Mouse (Mus musculus) CH12.LX (cell line): ENCODE data around the gene Gipc2.

ENCODE experiments used
- CHD2 ChIP-seq: IDR thresholded peaks from 2 replicates; pipeline ENCODE4 v1.6.1; 2011; ENCODE audit warnings: low read length, improper control_type of control experiment
- CTCF ChIP-seq, 2 experiments: IDR thresholded peaks in 1 of 2; conservative IDR thresholded peaks in 1 of 2; 2 replicates each; pipeline ENCODE4 v1.5.1; 2011 to 2012; ENCODE audit warnings: low read depth in 2 of 2, low read length in 2 of 2, improper control_type of control experiment in 1 of 2, inconsistent platforms in 1 of 2, mild to moderate bottlenecking in 1 of 2, moderate library complexity in 1 of 2
- HCFC1 ChIP-seq: IDR thresholded peaks from 2 replicates; pipeline ENCODE4 v1.6.1; 2012; ENCODE audit warnings: low read depth, mild to moderate bottlenecking, inconsistent platforms, low read length, improper control_type of control experiment
- JUND ChIP-seq: conservative IDR thresholded peaks from 2 replicates; pipeline ENCODE4 v1.6.1; 2011; ENCODE audit warnings: low read depth, low read length, improper control_type of control experiment
- MAX ChIP-seq: IDR thresholded peaks from 2 replicates; pipeline ENCODE4 v1.6.1; 2011; ENCODE audit warnings: low read length, improper control_type of control experiment
- MYC ChIP-seq: IDR thresholded peaks from 2 replicates; pipeline ENCODE4 v1.6.1; 2011; ENCODE audit warnings: low read depth, mild to moderate bottlenecking, improper control_type of control experiment, low read length
- POLR2AphosphoS2 ChIP-seq: IDR thresholded peaks from 2 replicates; pipeline ENCODE4 v1.6.1; 2011; ENCODE audit warnings: low read depth, low read length, improper control_type of control experiment
- UBTF ChIP-seq: IDR thresholded peaks from 2 replicates; pipeline ENCODE4 v1.6.1; 2012; ENCODE audit warnings: low read depth, mild to moderate bottlenecking, inconsistent platforms, low read length, improper control_type of control experiment, moderate library complexity
- USF1 ChIP-seq: IDR thresholded peaks from 2 replicates; pipeline ENCODE4 v1.6.1; 2014; ENCODE audit warnings: low read depth, mild to moderate bottlenecking, inconsistent platforms, low read length, improper control_type of control experiment

DNA sequence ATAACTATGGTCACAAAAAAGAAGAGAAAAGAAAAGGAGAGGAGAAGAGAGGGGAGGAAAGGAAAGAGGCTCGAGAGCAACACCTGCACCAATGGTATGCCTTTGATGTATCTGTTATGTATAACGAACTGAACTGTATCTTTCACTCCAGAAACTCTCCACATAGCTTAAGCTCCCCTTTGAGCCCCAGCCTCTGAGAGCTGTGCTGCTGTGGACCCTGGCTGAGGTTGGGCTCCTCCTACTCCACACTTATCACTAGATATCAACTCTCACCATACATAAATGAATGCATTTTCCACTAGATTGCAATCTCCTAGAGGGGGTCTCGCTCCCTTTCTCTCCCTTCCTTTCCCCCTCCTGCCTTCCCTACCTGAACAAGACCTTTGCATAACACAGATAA is 38.0 kb upstream of the Gipc2 start:
- TF ChIP-seq CTCF (conservative IDR thresholded peaks at IDR 0.05 in 1 of 2, IDR thresholded peaks at IDR 0.05 in 1 of 2; ENCODE audit: low read depth in 2 of 2, low read length in 2 of 2): no peak
- no peak for TF ChIP-seq CHD2
- TF ChIP-seq POLR2AphosphoS2: no peak
- TF ChIP-seq HCFC1: no peak
- TF ChIP-seq USF1: no peak
- no peak for TF ChIP-seq UBTF
- no peak for TF ChIP-seq MAX
- TF ChIP-seq MYC: no peak
- TF ChIP-seq JUND: no peak
